In the genomic region with DNA sequence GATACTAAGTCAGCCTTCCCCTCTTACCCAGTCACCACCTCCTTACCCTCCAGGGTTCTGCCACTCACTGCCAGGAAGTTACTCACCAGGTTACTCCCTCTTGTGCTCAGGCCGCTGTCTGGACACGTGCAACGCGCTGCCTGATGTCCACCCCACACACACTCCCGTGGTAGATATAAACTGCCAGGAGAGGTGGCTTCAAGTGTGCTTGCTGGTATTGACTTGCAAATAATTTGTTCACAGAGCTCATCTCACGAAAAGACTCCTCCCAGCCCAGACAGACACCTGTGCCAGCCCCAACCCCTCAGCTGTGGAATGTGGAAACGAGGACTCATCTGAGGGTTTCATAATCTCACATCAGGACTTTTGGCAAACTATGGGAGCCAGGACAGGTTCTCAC, we compare ENCODE assay signal across 14 mouse cellular contexts. TPM values are rescaled to one million over a fixed set of nuclear protein-coding genes. Genes with fewer than 3 reads are reported as not detected.
DNase-seq lines count a peak whose midpoint lies in the region; ATAC-seq and TF ChIP-seq lines count a peak whose summit lies in the region.
"Had no signal": no experiment of that assay in that cellular context is flagged by ENCODE, and none has a peak within 500 bp of the region (broad histone marks: within the 10 kb centered on the region; RNA-seq: fewer than 3 reads in every experiment).

No protein-coding gene starts in this region.

- no peaks in the 10 kb centered on the region for H3K36me3 ChIP-seq in heart, embryonic 14.5 days (ENCODE audit: control insufficient read depth, insufficient read depth, low read length)
- no peaks in the 10 kb centered on the region for H3K36me3 ChIP-seq in thymus, adult 2 months (ENCODE audit: control insufficient read depth, insufficient read depth, low read length)
- no peaks in the 10 kb centered on the region for H3K36me3 ChIP-seq in stomach, embryonic 16.5 days (ENCODE audit: control insufficient read depth, insufficient read depth, low read length)
- no peaks in the 10 kb centered on the region for H3K36me3 ChIP-seq in midbrain, embryonic 16.5 days (ENCODE audit: control insufficient read depth, insufficient read depth, low read length)
- H3K36me3 ChIP-seq in forebrain, embryonic 13.5 days (ENCODE audit: poor library complexity, severe bottlenecking): no peaks in the 10 kb centered on the region
- H3K36me3 ChIP-seq: embryonic facial prominence, embryonic 12.5 days had no signal

- no peak overlapping the region for H3K4me3 ChIP-seq in heart, embryonic 14.5 days (ENCODE audit: control insufficient read depth in 1 of 2, insufficient read depth in 1 of 2, low read depth in 1 of 2, low read length in 2 of 2)
- no peak overlapping the region for H3K4me3 ChIP-seq in thymus, adult 2 months (ENCODE audit: control insufficient read depth, insufficient read depth, low read length)
- no peak overlapping the region for H3K4me3 ChIP-seq in stomach, embryonic 16.5 days (replicated peaks; ENCODE audit: low read length)
- no peak overlapping the region for H3K4me3 ChIP-seq in midbrain, embryonic 16.5 days (ENCODE audit: low read depth, low read length)
- no peak overlapping the region for H3K4me3 ChIP-seq in forebrain, embryonic 13.5 days
- H3K4me3 ChIP-seq: embryonic facial prominence, embryonic 12.5 days had no signal

- no peaks in the 10 kb centered on the region for H3K27me3 ChIP-seq in heart, embryonic 14.5 days (ENCODE audit: control insufficient read depth, insufficient read depth, low read length)
- H3K27me3 ChIP-seq in thymus, adult 2 months (ENCODE audit: control insufficient read depth, insufficient read depth, low read length): no peaks in the 10 kb centered on the region
- no peaks in the 10 kb centered on the region for H3K27me3 ChIP-seq in stomach, embryonic 16.5 days (ENCODE audit: control insufficient read depth, insufficient read depth, low read length)
- no peaks in the 10 kb centered on the region for H3K27me3 ChIP-seq in midbrain, embryonic 16.5 days (ENCODE audit: control insufficient read depth, insufficient read depth, low read depth, low read length)
- no peaks in the 10 kb centered on the region for H3K27me3 ChIP-seq in forebrain, embryonic 13.5 days
- H3K27me3 ChIP-seq: embryonic facial prominence, embryonic 12.5 days had no signal

- H3K27ac ChIP-seq in heart, embryonic 14.5 days (replicated peaks in 1 of 2; ENCODE audit: control insufficient read depth in 1 of 2, insufficient read depth in 1 of 2, low read depth in 2 of 2, low read length in 2 of 2): peak overlapping the region in 1 of 2 experiments; percentile 57; a peak in 1 of 4 replicates
- peak overlapping the region; percentile 38 for H3K27ac ChIP-seq in thymus, adult 2 months (ENCODE audit: control insufficient read depth, insufficient read depth, low read length)
- H3K27ac ChIP-seq in stomach, embryonic 16.5 days (ENCODE audit: low read length): peak overlapping the region; percentile 94
- no peak overlapping the region for H3K27ac ChIP-seq in midbrain, embryonic 16.5 days (ENCODE audit: low read length)
- H3K27ac ChIP-seq in forebrain, embryonic 13.5 days: no peak overlapping the region

- no peak for DNase-seq in heart, postnatal 14 days
- DNase-seq in thymus, adult 2 months: no peak
- no peak for DNase-seq in thymus, postnatal 10 days (ENCODE audit: low spot score in 2 of 2)
- peak; percentile 56 for DNase-seq in fibroblast of lung, adult 2 months (ENCODE audit: low read depth)
- DNase-seq: gastrocnemius, postnatal 10 days had no signal

- peak overlapping the region; percentile 2; the same call in 1 of the 2 replicates for H3K9ac ChIP-seq in heart, embryonic 14.5 days (ENCODE audit: low read length)
- H3K9ac ChIP-seq in stomach, embryonic 16.5 days (ENCODE audit: low read length): 0 out of 2 replicates have a peak overlapping the region, but pooled peaks have one; percentile 16
- no peak overlapping the region for H3K9ac ChIP-seq in midbrain, embryonic 16.5 days (ENCODE audit: low read depth, low read length)
- H3K9ac ChIP-seq in forebrain, embryonic 13.5 days: no peak overlapping the region
- H3K9ac ChIP-seq: embryonic facial prominence, embryonic 12.5 days had no signal

- ATAC-seq in heart, embryonic 14.5 days (ENCODE audit: insufficient number of reproducible peaks, insufficient read depth, low FRiP score, low read depth): no peak
- no peak for ATAC-seq in stomach, embryonic 16.5 days (ENCODE audit: insufficient read depth, low FRiP score)
- ATAC-seq in midbrain, embryonic 16.5 days: no peak
- no peak for ATAC-seq in forebrain, embryonic 13.5 days

- H3K4me2 ChIP-seq in heart, embryonic 14.5 days (ENCODE audit: low read length): no peak overlapping the region
- H3K4me2 ChIP-seq in stomach, embryonic 16.5 days (ENCODE audit: low read depth, low read length): no peak overlapping the region
- no peak overlapping the region for H3K4me2 ChIP-seq in midbrain, embryonic 16.5 days (ENCODE audit: low read length)
- H3K4me2 ChIP-seq in forebrain, embryonic 13.5 days: no peak overlapping the region
- H3K4me2 ChIP-seq: embryonic facial prominence, embryonic 12.5 days had no signal

- no peak for TF ChIP-seq CTCF in thymus, adult 2 months (IDR thresholded peaks at IDR 0.05; ENCODE audit: borderline replicate concordance, control insufficient read depth, extremely low read depth, insufficient read depth, low read length, poor library complexity)

- no peak for TF ChIP-seq POLR2A in thymus, adult 2 months (IDR thresholded peaks at IDR 0.05; ENCODE audit: control insufficient read depth, extremely low read depth, insufficient read depth, low read length, poor library complexity)

- intact Hi-C loops in heart, postnatal 14 days (cut with DNase I): loop anchor here (2.0 kb wide), 1 partner anchor 15 kb away; no protein-coding TSS in a partner anchor

- peaks cover 48 to 66% of the 10 kb centered on the region in 2 experiments for H3K4me1 ChIP-seq in heart, embryonic 14.5 days (ENCODE audit: control insufficient read depth in 2 of 2, insufficient read depth in 2 of 2, low read length in 2 of 2)
- peaks cover 81% of the 10 kb centered on the region for H3K4me1 ChIP-seq in thymus, adult 2 months (replicated peaks; ENCODE audit: control insufficient read depth, insufficient read depth, low read length)
- peaks cover 54% of the 10 kb centered on the region for H3K4me1 ChIP-seq in stomach, embryonic 16.5 days (ENCODE audit: control insufficient read depth, insufficient read depth, low read length)
- H3K4me1 ChIP-seq in midbrain, embryonic 16.5 days (ENCODE audit: control insufficient read depth, insufficient read depth, low read length): no peaks in the 10 kb centered on the region
- H3K4me1 ChIP-seq in forebrain, embryonic 13.5 days: no peaks in the 10 kb centered on the region

- WGBS in heart, embryonic 14.5 days: 59% methylated on average over 7 of the region's 7 CpGs
- WGBS in thymus, adult 2 months: 39% methylated on average over 7 of the region's 7 CpGs
- 59% methylated on average over 7 of the region's 7 CpGs for WGBS in stomach, embryonic 16.5 days
- WGBS in midbrain, embryonic 16.5 days: 76% methylated on average over 7 of the region's 7 CpGs
- WGBS in forebrain, embryonic 13.5 days: 85% methylated on average over 7 of the region's 7 CpGs

- H3K9me3 ChIP-seq in heart, embryonic 14.5 days (ENCODE audit: control insufficient read depth, low read length): no peaks in the 10 kb centered on the region
- H3K9me3 ChIP-seq in stomach, embryonic 16.5 days (replicated peaks; ENCODE audit: control insufficient read depth, low read length): no peaks in the 10 kb centered on the region
- no peaks in the 10 kb centered on the region for H3K9me3 ChIP-seq in midbrain, embryonic 16.5 days (replicated peaks; ENCODE audit: control insufficient read depth, low read length, poor library complexity, severe bottlenecking)
- no peaks in the 10 kb centered on the region for H3K9me3 ChIP-seq in forebrain, embryonic 13.5 days (replicated peaks)
- H3K9me3 ChIP-seq: embryonic facial prominence, embryonic 12.5 days; G1E had no signal

RNA-seq across cellular contexts. Expression of a gene that starts 17.4 kb away (rescaled TPM):
- polyA plus RNA-seq in heart, embryonic 14.5 days (2014; fragmentation: Nextera tagmentation; extraction: Ambion mirVana): 37.9 and 39.4 TPM in 2 replicates
- total RNA-seq in heart, postnatal 14 days (2021): 10 to 100 TPM; 25.1 to 26.3 TPM
- 22.4 and 33.0 TPM in 2 replicates for polyA plus RNA-seq in thymus, adult 2 months (2012; rRNA removed)
- 28.1 and 28.9 TPM in 2 replicates for polyA plus RNA-seq in stomach, embryonic 16.5 days (2015; fragmentation: Nextera tagmentation; extraction: Ambion mirVana)
- 6.1 and 6.4 TPM in 2 replicates for polyA plus RNA-seq in midbrain, embryonic 16.5 days (2015; fragmentation: Nextera tagmentation; extraction: Ambion mirVana)
- 4.1 and 4.7 TPM in 2 replicates for polyA plus RNA-seq in forebrain, embryonic 13.5 days (2015; fragmentation: Nextera tagmentation; extraction: Ambion mirVana)

RNA-seq across cellular contexts. Expression of a gene that starts 48.6 kb away (rescaled TPM):
- polyA plus RNA-seq in heart, embryonic 14.5 days (2014; fragmentation: Nextera tagmentation; extraction: Ambion mirVana): not detected in 2 replicates
- total RNA-seq in heart, postnatal 14 days (2021): not detected
- not detected in 2 replicates for polyA plus RNA-seq in thymus, adult 2 months (2012; rRNA removed)
- not detected in 2 replicates for polyA plus RNA-seq in stomach, embryonic 16.5 days (2015; fragmentation: Nextera tagmentation; extraction: Ambion mirVana)
- not detected in 2 replicates for polyA plus RNA-seq in midbrain, embryonic 16.5 days (2015; fragmentation: Nextera tagmentation; extraction: Ambion mirVana)
- not detected in 2 replicates for polyA plus RNA-seq in forebrain, embryonic 13.5 days (2015; fragmentation: Nextera tagmentation; extraction: Ambion mirVana)
- total RNA-seq: G1E; gastrocnemius, postnatal 10 days had no signal
- polyA plus RNA-seq: brain, embryonic 14.5 days; embryonic facial prominence, embryonic 12.5 days; G1E; large intestine, adult 2 months; neural tube, embryonic 14.5 days had no signal

Comparison
In these comparisons a context has a peak if more than half of its experiments do, and no peak if none do; other contexts are left out.
1. H3K27ac ChIP-seq: peak in thymus, adult 2 months (single experiment) and stomach, embryonic 16.5 days (single experiment); none in midbrain, embryonic 16.5 days (single experiment) and forebrain, embryonic 13.5 days (single experiment).
2. H3K9ac ChIP-seq: peak in heart, embryonic 14.5 days (single experiment) and stomach, embryonic 16.5 days (single experiment); none in midbrain, embryonic 16.5 days (single experiment) and forebrain, embryonic 13.5 days (single experiment).